Mouse (Mus musculus): ENCODE results near the gene Chn2.

GRCm38 (mm10) chr6:54046884-54047747 lies 7.8 kb downstream of the Chn2 start:
- TF ChIP-seq CTCF (conservative IDR thresholded peaks at IDR 0.05; ENCODE audit: low read length) (no peak), POU5F1 (IDR thresholded peaks at IDR 0.05; ENCODE audit: borderline replicate concordance, low read length) (no peak), NANOG (IDR thresholded peaks at IDR 0.05; ENCODE audit: borderline replicate concordance, low read length) (no peak)

Data from E14TG2a.4 (cell line).